Mouse (Mus musculus): Measurements from ENCODE around the gene Fam20b.

DNA sequence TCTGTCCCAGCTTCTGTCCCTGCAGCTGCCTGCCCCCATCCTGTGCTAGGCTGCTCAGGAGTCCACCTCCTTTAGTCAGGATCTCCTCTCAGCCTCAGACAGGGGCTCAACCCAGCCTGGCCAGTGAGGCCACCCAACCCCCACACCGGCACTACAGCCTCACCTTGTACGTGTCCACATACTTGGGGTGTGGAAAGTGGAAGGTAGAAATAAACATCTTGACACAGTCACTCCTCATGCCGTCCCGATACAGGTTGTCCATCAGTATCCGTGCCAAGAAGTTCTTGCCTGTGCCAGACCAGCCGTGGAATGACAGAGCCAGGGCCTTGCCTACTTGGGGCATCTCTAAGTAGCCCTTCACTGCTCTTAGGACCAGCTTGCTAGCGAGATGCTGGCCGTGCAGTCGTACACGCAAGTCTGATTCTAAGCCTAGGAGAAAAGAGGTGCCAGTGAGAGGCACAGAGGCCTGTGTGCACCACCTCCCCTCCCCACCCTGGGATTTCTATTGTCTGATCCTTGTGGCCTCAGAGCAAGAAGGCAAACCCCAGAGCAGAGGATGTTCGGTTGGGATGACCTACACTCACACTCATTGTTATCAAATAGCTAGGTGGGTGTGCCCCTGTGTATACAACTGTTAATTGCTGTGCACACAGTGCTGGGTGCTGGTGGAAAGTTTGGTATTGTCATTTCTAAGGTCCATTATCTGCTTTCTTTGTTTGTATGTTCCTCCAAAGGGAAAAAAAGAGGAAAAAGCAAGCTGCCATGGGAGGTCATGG is 49.5 kb downstream of the Fam20b start:
- TF ChIP-seq CTCF (IDR thresholded peaks at IDR 0.05; ENCODE audit: borderline replicate concordance, extremely low read depth, insufficient read depth, insufficient read length) (no peak), POLR2A (IDR thresholded peaks at IDR 0.05; ENCODE audit: borderline replicate concordance, extremely low read depth, insufficient read depth, insufficient read length, poor library complexity, severe bottlenecking) (no peak)
